Mouse (Mus musculus) olfactory bulb, adult 2 months (tissue): ENCODE data around the gene Bcl11b.

Experiments used
- CTCF ChIP-seq: fragments of 200-500 bp; IDR thresholded peaks from 2 replicates; pipeline ENCODE4 v1.5.1; 2012; ENCODE audit warnings: low read depth, mild to moderate bottlenecking, low read length, moderate library complexity; ENCODE audit not compliant: insufficient read depth
- POLR2A ChIP-seq: fragments of 200-500 bp; IDR thresholded peaks from 2 replicates; pipeline ENCODE4 v1.6.1; 2012; ENCODE audit warnings: mild to moderate bottlenecking, low read depth, low read length, moderate library complexity; ENCODE audit not compliant: insufficient read depth

- TF ChIP-seq CTCF (no peak), POLR2A (no peak)
Measured at GRCm38 (mm10) chr12:107923963-107924362, 79.4 kb downstream of the Bcl11b start.
